Mouse (Mus musculus) heart, postnatal 25 days (tissue): Measurements from ENCODE around the gene Pde8b. TPM values are rescaled to one million over a fixed set of nuclear protein-coding genes. Genes with fewer than 3 reads are reported as not detected.

Source experiments
- total RNA-seq, 2 experiments: library from RNA; stranded (reverse); gene quantifications; 2 replicates each; pipeline ENCODE4 v1.2.3; 2021

Gene Pde8b
- total RNA-seq, 2 experiments from 2014 or later = 3.4 to 3.9 TPM

Other genes starting within 250 kb of the Pde8b start
- gene Zbed3, start 73.3 kb upstream of the Pde8b start, total RNA-seq = 10 to 100 TPM; 15.1 to 16.2 TPM
- 10 to 100 TPM; 19.2 to 21.4 TPM for gene Aggf1, start 125.0 kb upstream of the Pde8b start, total RNA-seq
- gene Crhbp, start 194.6 kb upstream of the Pde8b start, total RNA-seq = not detected
- not detected for gene S100z, start 228.4 kb upstream of the Pde8b start, total RNA-seq